Mouse (Mus musculus): Measurements from ENCODE around the gene Schip1. TPM values are rescaled to one million over a fixed set of nuclear protein-coding genes. Genes with fewer than 3 reads are reported as not detected.
A peak's percentile ranks its signal among the peaks of the same experiment; 100 is the strongest.

Schip1 gene
- polyA plus RNA-seq, 1 experiment: 29.5 TPM

- H3K4me3 ChIP-seq (replicated peaks; ENCODE audit: extremely low read depth, low read depth, low read length): no peak overlapping the region
- TF ChIP-seq POLR2A (IDR thresholded peaks at IDR 0.05; ENCODE audit: borderline replicate concordance, extremely low read depth, low read depth, low read length) (no peak), CTCF (IDR thresholded peaks at IDR 0.05; ENCODE audit: insufficient read depth, low read length) (no peak)
- no peak for DNase-seq
- 62% methylated on average over 5 of the region's 5 CpGs for WGBS
- H3K4me1 ChIP-seq (ENCODE audit: control insufficient read depth, insufficient read depth, low read length): no peaks in the 10 kb centered on the region; the same call in 1 of the 2 replicates
Observed at GRCm38 (mm10) chr3:68488316-68488715, 423.7 kb downstream of the Schip1 start.

- WGBS: 58% methylated on average over 6 of the region's 6 CpGs
- H3K4me1 ChIP-seq (ENCODE audit: control insufficient read depth, insufficient read depth, low read length): no peaks in the 10 kb centered on the region; the same call in 1 of the 2 replicates
- DNase-seq: no peak
- no peak overlapping the region for H3K4me3 ChIP-seq (replicated peaks; ENCODE audit: extremely low read depth, low read depth, low read length)
- TF ChIP-seq POLR2A (IDR thresholded peaks at IDR 0.05; ENCODE audit: borderline replicate concordance, extremely low read depth, low read depth, low read length) (no peak), CTCF (IDR thresholded peaks at IDR 0.05; ENCODE audit: insufficient read depth, low read length) (no peak)
Observed at GRCm38 (mm10) chr3:68491516-68491915, 426.9 kb downstream of the Schip1 start.

DNA sequence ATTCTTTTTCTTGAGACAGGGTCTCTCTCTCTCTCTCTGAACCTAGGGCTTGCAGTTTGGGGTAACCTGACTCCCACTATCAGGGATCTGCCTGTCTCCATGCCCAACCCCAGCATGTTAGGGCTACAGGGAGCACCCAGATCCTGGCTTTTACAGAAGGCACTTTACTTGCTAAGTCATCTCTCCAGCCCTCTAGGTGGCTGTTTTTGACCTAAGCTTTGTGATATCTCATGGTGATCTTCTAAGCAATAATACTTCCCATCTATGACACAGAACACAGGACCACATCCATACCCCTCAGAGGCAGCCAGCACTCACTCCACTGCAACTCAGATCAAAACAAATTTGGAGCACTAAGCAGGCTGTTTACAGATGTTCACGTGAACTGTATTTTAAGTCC lies 427.5 kb downstream of the Schip1 start:
- TF ChIP-seq POLR2A (IDR thresholded peaks at IDR 0.05; ENCODE audit: borderline replicate concordance, extremely low read depth, low read depth, low read length): no peak
- no peak for TF ChIP-seq CTCF (IDR thresholded peaks at IDR 0.05; ENCODE audit: insufficient read depth, low read length)
- WGBS: 25% methylated on average over 1 of the region's 1 CpGs
- Histone ChIP-seq H3K4me1 (ENCODE audit: control insufficient read depth, insufficient read depth, low read length) (no peaks in the 10 kb centered on the region; the same call in 1 of the 2 replicates), H3K4me3 (replicated peaks; ENCODE audit: extremely low read depth, low read depth, low read length) (no peak overlapping the region)
- no peak for DNase-seq

- no peak overlapping the region for H3K4me3 ChIP-seq (replicated peaks; ENCODE audit: extremely low read depth, low read depth, low read length)
Observed at GRCm38 (mm10) chr3:68492513-68492912, 427.9 kb downstream of the Schip1 start.

DNA sequence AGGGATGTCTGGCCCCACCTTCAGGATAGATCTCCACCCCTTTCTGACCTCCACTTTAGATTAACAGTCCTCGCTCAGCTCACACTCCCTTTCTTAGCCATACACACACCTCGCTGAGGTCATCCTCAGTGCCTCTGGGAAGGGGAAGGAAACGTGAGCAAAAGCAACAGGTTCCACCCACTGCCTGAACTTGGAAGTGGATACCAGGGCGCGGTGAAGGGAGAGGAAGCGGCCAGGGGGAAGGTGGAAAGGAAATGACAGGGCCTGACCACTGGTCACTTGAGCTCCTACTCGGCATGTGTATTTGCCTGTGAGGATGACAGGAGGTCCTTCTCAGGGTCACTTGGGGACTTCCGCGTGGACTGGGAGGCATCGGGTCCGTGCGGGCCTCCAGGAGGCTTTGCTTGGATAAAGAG lies 428.6 kb downstream of the Schip1 start:
- peak overlapping the region; percentile 100 for H3K4me3 ChIP-seq (replicated peaks; ENCODE audit: extremely low read depth, low read depth, low read length)
- whole genome bisulfite sequencing: 2% methylated on average over 12 of the region's 12 CpGs
- no peaks in the 10 kb centered on the region; the same call in 1 of the 2 replicates for H3K4me1 ChIP-seq (ENCODE audit: control insufficient read depth, insufficient read depth, low read length)
- TF ChIP-seq CTCF (IDR thresholded peaks at IDR 0.05; ENCODE audit: insufficient read depth, low read length) (no peak), POLR2A (IDR thresholded peaks at IDR 0.05; ENCODE audit: borderline replicate concordance, extremely low read depth, low read depth, low read length) (peak; percentile 69; the same call in 1 of the 2 replicates)
- DNase-seq: peak; percentile 72

More at GRCm38 (mm10) chr3:68492513-68492912, 427.9 kb downstream of the Schip1 start:
- WGBS: 23% methylated on average over 3 of the region's 3 CpGs
- no peak for TF ChIP-seq POLR2A (IDR thresholded peaks at IDR 0.05; ENCODE audit: borderline replicate concordance, extremely low read depth, low read depth, low read length)
- no peak for TF ChIP-seq CTCF (IDR thresholded peaks at IDR 0.05; ENCODE audit: insufficient read depth, low read length)
- no peaks in the 10 kb centered on the region; the same call in 1 of the 2 replicates for H3K4me1 ChIP-seq (ENCODE audit: control insufficient read depth, insufficient read depth, low read length)
- DNase-seq: peak; percentile 47

GRCm38 (mm10) chr3:68493586-68494295 lies 429.1 kb downstream of the Schip1 start:
- TF ChIP-seq CTCF (IDR thresholded peaks at IDR 0.05; ENCODE audit: insufficient read depth, low read length): no peak
- peak; percentile 92 for TF ChIP-seq POLR2A (IDR thresholded peaks at IDR 0.05; ENCODE audit: borderline replicate concordance, extremely low read depth, low read depth, low read length)
- H3K4me3 ChIP-seq (replicated peaks; ENCODE audit: extremely low read depth, low read depth, low read length): peak overlapping the region; percentile 100
- peak; percentile 87 for DNase-seq
- 1% methylated on average over 69 of the region's 70 CpGs for WGBS
- H3K4me1 ChIP-seq (ENCODE audit: control insufficient read depth, insufficient read depth, low read length): no peaks in the 10 kb centered on the region; the same call in 1 of the 2 replicates

- no peak for TF ChIP-seq POLR2A (IDR thresholded peaks at IDR 0.05; ENCODE audit: borderline replicate concordance, extremely low read depth, low read depth, low read length)
- TF ChIP-seq CTCF (IDR thresholded peaks at IDR 0.05; ENCODE audit: insufficient read depth, low read length): no peak
Observed at GRCm38 (mm10) chr3:68494296-68495095, 429.9 kb downstream of the Schip1 start.

GRCm38 (mm10) chr3:68495096-68495735 lies 430.6 kb downstream of the Schip1 start:
- Histone ChIP-seq H3K4me1 (ENCODE audit: control insufficient read depth, insufficient read depth, low read length) (no peaks in the 10 kb centered on the region; the same call in 1 of the 2 replicates), H3K4me3 (replicated peaks; ENCODE audit: extremely low read depth, low read depth, low read length) (peak overlapping the region; percentile 100)
- under 1% methylated on average over 38 of the region's 38 CpGs for WGBS
- peak; percentile 58 for DNase-seq
- TF ChIP-seq POLR2A (IDR thresholded peaks at IDR 0.05; ENCODE audit: borderline replicate concordance, extremely low read depth, low read depth, low read length): no peak
- TF ChIP-seq CTCF (IDR thresholded peaks at IDR 0.05; ENCODE audit: insufficient read depth, low read length): no peak

More at GRCm38 (mm10) chr3:68494296-68495095, 429.9 kb downstream of the Schip1 start:
- peak overlapping the region; percentile 100 for H3K4me3 ChIP-seq (replicated peaks; ENCODE audit: extremely low read depth, low read depth, low read length)
- no peaks in the 10 kb centered on the region; the same call in 1 of the 2 replicates for H3K4me1 ChIP-seq (ENCODE audit: control insufficient read depth, insufficient read depth, low read length)
- peak; percentile 64 for DNase-seq
- WGBS: under 1% methylated on average over 68 of the region's 68 CpGs

DNA sequence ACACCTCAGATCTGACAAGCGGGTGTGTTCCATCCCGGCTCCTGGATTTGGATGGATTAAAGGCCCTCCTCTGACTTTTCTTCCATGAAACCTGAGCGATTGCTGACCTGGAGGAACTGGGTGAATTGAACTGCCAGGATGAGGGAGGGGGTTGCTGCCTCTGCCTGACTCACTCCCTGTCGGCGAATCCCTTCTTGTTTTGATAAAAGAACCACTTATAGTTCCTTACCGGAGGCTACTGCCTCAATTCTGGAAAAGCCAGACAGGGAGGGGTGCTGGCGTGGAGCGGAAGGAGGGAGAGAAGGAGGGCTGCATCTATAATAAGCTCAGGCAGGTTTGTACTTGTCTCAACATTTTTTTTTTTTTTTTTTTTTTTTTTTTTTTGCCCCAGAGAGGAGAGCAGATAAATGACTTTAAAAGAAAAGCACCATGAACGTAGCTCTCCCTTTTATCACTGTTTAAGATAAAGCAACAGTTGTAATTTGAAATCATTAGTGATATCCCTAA lies 431.2 kb downstream of the Schip1 start:
- 21% methylated on average over 9 of the region's 9 CpGs for WGBS
- Histone ChIP-seq H3K4me1 (ENCODE audit: control insufficient read depth, insufficient read depth, low read length) (no peaks in the 10 kb centered on the region; the same call in 1 of the 2 replicates), H3K4me3 (replicated peaks; ENCODE audit: extremely low read depth, low read depth, low read length) (peak overlapping the region; percentile 100)
- TF ChIP-seq POLR2A (IDR thresholded peaks at IDR 0.05; ENCODE audit: borderline replicate concordance, extremely low read depth, low read depth, low read length): no peak
- TF ChIP-seq CTCF (IDR thresholded peaks at IDR 0.05; ENCODE audit: insufficient read depth, low read length): no peak
- DNase-seq: no peak

All from lung, adult 2 months (tissue).